ENCODE assay signal across 23 mouse cellular contexts in genomic region chr13:64049535-64049934, GRCm38 (mm10). TPM values are rescaled to one million over a fixed set of nuclear protein-coding genes. Genes with fewer than 3 reads are reported as not detected.
DNase-seq lines count a peak whose midpoint lies in the region; ATAC-seq and TF ChIP-seq lines count a peak whose summit lies in the region.
"Had no signal": no experiment of that assay in that cellular context is flagged by ENCODE, and none has a peak within 500 bp of the region (broad histone marks: within the 10 kb centered on the region; RNA-seq: fewer than 3 reads in every experiment).

No protein-coding gene starts in this region.

- H3K9me3 ChIP-seq in stomach, postnatal 0 days (ENCODE audit: control insufficient read depth, low read length): no peaks in the 10 kb centered on the region

- no peaks in the 10 kb centered on the region for H3K4me1 ChIP-seq in stomach, postnatal 0 days (replicated peaks; ENCODE audit: control insufficient read depth, insufficient read depth)
- H3K4me1 ChIP-seq: forebrain, embryonic 13.5 days; heart, embryonic 13.5 days; hindbrain, embryonic 12.5 days had no signal

- H3K4me3 ChIP-seq in stomach, postnatal 0 days (ENCODE audit: low read depth, low read length): no peak overlapping the region
- H3K4me3 ChIP-seq: forebrain, embryonic 13.5 days; gastrocnemius, adult 2 months; heart, embryonic 13.5 days; hindbrain, embryonic 12.5 days had no signal

- peak; percentile 66; the same call in 1 of the 2 replicates for ATAC-seq in common myeloid progenitor, adult 5-6 weeks (replicated peaks; ENCODE audit: low read depth, poor library complexity, severe bottlenecking)
- peak; percentile 62 for ATAC-seq in megakaryocyte, adult 5-6 weeks (ENCODE audit: poor library complexity, severe bottlenecking)
- peak; percentile 80 for ATAC-seq in stomach, postnatal 0 days (ENCODE audit: low FRiP score, low TSS enrichment)
- ATAC-seq: forebrain, embryonic 13.5 days; forebrain, postnatal 0 days; hindbrain, embryonic 16.5 days; inflammation-experienced regulatory T-cells, adult 6 months had no signal

- no peak for TF ChIP-seq EP300 in stomach, postnatal 0 days (optimal IDR thresholded peaks at IDR 0.05)

- DNase-seq in c-Kit-positive CD71-positive TER-119-negative erythroid progenitor cells, embryonic 14.5 days (ENCODE audit: low read depth): peak; percentile 38
- DNase-seq in stomach, postnatal 0 days (ENCODE audit: low spot score): no peak
- DNase-seq in gastrocnemius, adult 8-10 months (ENCODE audit: low spot score in 2 of 2): no peak
- no peak for DNase-seq in yolk sac, embryonic 10.5 days (ENCODE audit: low spot score)
- no peak for DNase-seq in cerebellum, postnatal 25 days
- DNase-seq: adrenal gland, postnatal 10 days; cerebellum, adult 18-20 months; cerebellum, adult 9-11 months; forebrain, postnatal 0 days; gastrocnemius, adult 2 months; gastrocnemius, postnatal 36 days; heart, adult 11 months; heart, postnatal 36 days had no signal

- TF ChIP-seq CTCF in stomach, postnatal 0 days (IDR thresholded peaks at IDR 0.05; ENCODE audit: low read depth): no peak

- no peaks in the 10 kb centered on the region for H3K27me3 ChIP-seq in stomach, postnatal 0 days (ENCODE audit: control insufficient read depth, insufficient read depth, low read length)
- H3K27me3 ChIP-seq: forebrain, embryonic 13.5 days; heart, embryonic 13.5 days; hindbrain, embryonic 12.5 days had no signal

- no peak overlapping the region for H3K4me2 ChIP-seq in stomach, postnatal 0 days (replicated peaks; ENCODE audit: low read depth)
- H3K4me2 ChIP-seq: forebrain, embryonic 13.5 days; heart, embryonic 13.5 days; hindbrain, embryonic 12.5 days had no signal

- no peaks in the 10 kb centered on the region for H3K36me3 ChIP-seq in stomach, postnatal 0 days (ENCODE audit: control insufficient read depth, insufficient read depth, low read length)
- H3K36me3 ChIP-seq: heart, embryonic 13.5 days; hindbrain, embryonic 12.5 days had no signal

- H3K9ac ChIP-seq in stomach, postnatal 0 days (ENCODE audit: low read length): no peak overlapping the region
- H3K9ac ChIP-seq: forebrain, embryonic 13.5 days; forebrain, postnatal 0 days; heart, embryonic 13.5 days; hindbrain, embryonic 12.5 days had no signal

- no peak overlapping the region for H3K27ac ChIP-seq in stomach, postnatal 0 days (replicated peaks)
- H3K27ac ChIP-seq: forebrain, embryonic 13.5 days; gastrocnemius, adult 2 months; heart, embryonic 13.5 days; hindbrain, embryonic 12.5 days had no signal

RNA-seq across cellular contexts. Expression of gene Hsd17b3, which starts 39.5 kb away (rescaled TPM):
- not detected in 2 replicates for total RNA-seq in common myeloid progenitor, adult 5-6 weeks (2017)
- not detected in 2 replicates for total RNA-seq in megakaryocyte, adult 5-6 weeks (2015)
- total RNA-seq in megakaryocyte, adult 5-6 weeks (2017): not detected in 2 replicates
- polyA plus RNA-seq in stomach, postnatal 0 days (2015; fragmentation: Nextera tagmentation; extraction: Ambion mirVana): not detected in 2 replicates
- total RNA-seq in gastrocnemius, adult 8-10 months (2022): not detected
- total RNA-seq: adrenal gland, postnatal 10 days; adrenal gland, postnatal 4 days; forebrain, postnatal 0 days; gastrocnemius, adult 2 months; gastrocnemius, postnatal 36 days; heart, postnatal 36 days had no signal
- polyA plus RNA-seq: embryonic facial prominence, embryonic 14.5 days; forebrain, embryonic 13.5 days; heart, embryonic 13.5 days; heart, postnatal 0 days; hindbrain, embryonic 12.5 days; hindbrain, embryonic 16.5 days; inflammation-experienced regulatory T-cells, adult 6 months had no signal
